Mouse (Mus musculus) liver, embryonic 14.5 days (tissue): ENCODE data around the gene Kcna10.

Source experiments
- CTCF ChIP-seq: IDR thresholded peaks from 2 replicates; pipeline ENCODE4 v1.5.1; 2016; ENCODE audit warnings: antibody characterized with exemption, low read depth, control low read depth
- EP300 ChIP-seq: IDR thresholded peaks from 2 replicates; pipeline ENCODE4 v1.6.1; 2016; ENCODE audit warnings: antibody characterized with exemption, low read depth

DNA sequence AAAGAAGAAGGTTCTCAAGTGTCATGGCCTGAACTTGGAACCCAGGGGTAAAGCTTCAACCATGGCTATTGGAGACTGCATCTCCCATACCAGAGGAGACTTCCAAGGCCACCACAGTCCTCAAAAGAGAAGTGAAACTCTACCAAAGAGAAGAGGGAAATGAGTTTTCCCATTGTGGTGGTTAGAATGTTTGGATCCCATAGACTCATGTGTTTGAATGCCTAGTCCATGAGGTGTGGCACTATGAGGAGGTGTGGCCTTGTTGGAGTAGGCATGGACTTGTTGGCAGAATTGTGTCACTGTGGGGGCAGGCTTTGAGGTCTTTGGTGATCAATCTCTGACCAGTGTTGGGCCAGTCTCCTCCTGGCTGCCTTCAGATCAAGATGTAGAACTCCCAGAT is 22.3 kb downstream of the Kcna10 start:
- TF ChIP-seq EP300 (no peak), CTCF (no peak)
